Mouse (Mus musculus) midbrain, embryonic 13.5 days (tissue): ENCODE results near the gene Chrm5. TPM values are rescaled to one million over a fixed set of nuclear protein-coding genes. Genes with fewer than 3 reads are reported as not detected.
"Not testable (repeated sequence)": the region's sequence is repeated elsewhere in the genome, so short reads cannot be mapped to it uniquely, and the experiment has no call there.

Experiments used
- ATAC-seq: fragments of 200-750 bp; cut with Nextera tagmentation; 2 replicates; pipeline ENCODE4 v1.8.0; 2017; ENCODE audit warnings: mild to moderate bottlenecking, moderate TSS enrichment, moderate library complexity
- H3K27ac ChIP-seq: fragments of 300-500 bp; sonication (generic); 2 replicates; pipeline ENCODE4 v1.5.1; 2015; ENCODE audit warnings: inconsistent platforms, mild to moderate bottlenecking, moderate library complexity
- H3K27me3 ChIP-seq: fragments of 300-500 bp; sonication (generic); 2 replicates; pipeline ENCODE4 v1.6.1; 2015; ENCODE audit warnings: mild to moderate bottlenecking, inconsistent platforms
- H3K36me3 ChIP-seq: fragments of 300-500 bp; sonication (generic); 2 replicates; pipeline ENCODE4 v1.6.1; 2015; ENCODE audit warnings: mild to moderate bottlenecking, inconsistent platforms
- H3K4me1 ChIP-seq: fragments of 300-500 bp; sonication (generic); replicated peaks from 2 replicates; pipeline ENCODE4 v1.6.1; 2015; ENCODE audit warnings: inconsistent platforms
- H3K4me2 ChIP-seq: fragments of 300-500 bp; sonication (generic); replicated peaks from 2 replicates; pipeline ENCODE4 v1.6.1; 2015; ENCODE audit warnings: moderate library complexity, mild to moderate bottlenecking, inconsistent platforms
- H3K4me3 ChIP-seq: fragments of 300-500 bp; sonication (generic); replicated peaks from 2 replicates; pipeline ENCODE4 v1.5.1; 2015; ENCODE audit warnings: mild to moderate bottlenecking, inconsistent platforms
- H3K9ac ChIP-seq: fragments of 300-500 bp; sonication (generic); replicated peaks from 2 replicates; pipeline ENCODE4 v1.6.1; 2015; ENCODE audit warnings: mild to moderate bottlenecking, inconsistent platforms
- H3K9me3 ChIP-seq: fragments of 300-500 bp; sonication (generic); 2 replicates; pipeline ENCODE4 v1.6.1; 2016; ENCODE audit warnings: mild to moderate bottlenecking, inconsistent platforms
- WGBS: fragments of 180-500 bp; shearing (Covaris S2); methylation state at CpG from one replicate; pipeline ENCODE4 v1.1.7; 2015; 5-methylcytosine and 5-hydroxymethylcytosine counted together
- polyA plus RNA-seq: library from polyadenylated mRNA; unstranded; fragments of >200 nt; fragmentation: Nextera tagmentation; extraction: Ambion mirVana; gene quantifications from 2 replicates; pipeline ENCODE4 v1.2.1, GENCODE M21; 2015

Gene Chrm5
- polyA plus RNA-seq, 1 experiment from 2014 or later, result 0.26 TPM

GRCm38 (mm10) chr2:112474997-112475724 is 5.4 kb downstream of the Chrm5 start:
- ATAC-seq, result no peak
- Histone ChIP-seq H3K4me2 (no peak overlapping the region), H3K27me3 (no peaks in the 10 kb centered on the region), H3K36me3 (0 out of 2 replicates have a peak, but pooled peaks cover 5% of the 10 kb centered on the region), H3K4me3 (no peak overlapping the region), H3K9me3 (no peaks in the 10 kb centered on the region), H3K27ac (no peak overlapping the region), H3K4me1 (no peaks in the 10 kb centered on the region), H3K9ac (no peak overlapping the region)
- 78% methylated on average over 5 of the region's 5 CpGs for WGBS

- Histone ChIP-seq H3K9ac (no peak overlapping the region), H3K27me3 (no peaks in the 10 kb centered on the region), H3K36me3 (peaks cover 32% of the 10 kb centered on the region), H3K27ac (no peak overlapping the region), H3K4me1 (no peaks in the 10 kb centered on the region), H3K9me3 (no peaks in the 10 kb centered on the region), H3K4me2 (no peak overlapping the region), H3K4me3 (no peak overlapping the region)
- WGBS, result 92% methylated on average over 2 of the region's 2 CpGs
- ATAC-seq, result no peak
These were observed 8.5 kb downstream of the Chrm5 start for GRCm38 (mm10) chr2:112472076-112472475.

GRCm38 (mm10) chr2:112470961-112471381 is 9.6 kb downstream of the Chrm5 start:
- ATAC-seq, result peak; percentile 68
- H3K9me3 ChIP-seq, result no peaks in the 10 kb centered on the region
- H3K27ac ChIP-seq, result no peak overlapping the region
- H3K4me3 ChIP-seq, result no peak overlapping the region
- no peak overlapping the region for H3K4me2 ChIP-seq
- no peaks in the 10 kb centered on the region for H3K27me3 ChIP-seq
- WGBS, result 32% methylated on average over 5 of the region's 5 CpGs
- H3K36me3 ChIP-seq, result peaks cover 40% of the 10 kb centered on the region
- no peaks in the 10 kb centered on the region for H3K4me1 ChIP-seq
- H3K9ac ChIP-seq, result no peak overlapping the region

GRCm38 (mm10) chr2:112469542-112469941 is 11.0 kb downstream of the Chrm5 start:
- Histone ChIP-seq H3K27me3 (no peaks in the 10 kb centered on the region), H3K4me1 (no peaks in the 10 kb centered on the region), H3K36me3 (peaks cover 46% of the 10 kb centered on the region), H3K4me3 (no peak overlapping the region), H3K4me2 (no peak overlapping the region), H3K9ac (no peak overlapping the region), H3K27ac (no peak overlapping the region), H3K9me3 (no peaks in the 10 kb centered on the region)
- ATAC-seq, result no peak

GRCm38 (mm10) chr2:112460557-112460956 is 20.0 kb downstream of the Chrm5 start:
- no peak overlapping the region for H3K9ac ChIP-seq
- H3K27me3 ChIP-seq, result no peaks in the 10 kb centered on the region
- H3K36me3 ChIP-seq, result peaks cover 26% of the 10 kb centered on the region
- 97% methylated on average over 3 of the region's 3 CpGs for WGBS
- no peak for ATAC-seq
- no peak overlapping the region for H3K27ac ChIP-seq
- no peak overlapping the region for H3K4me3 ChIP-seq
- peaks cover 14% of the 10 kb centered on the region for H3K4me1 ChIP-seq
- H3K9me3 ChIP-seq, result no peaks in the 10 kb centered on the region
- no peak overlapping the region for H3K4me2 ChIP-seq

GRCm38 (mm10) chr2:112454862-112455564 is 25.6 kb downstream of the Chrm5 start, which contains the start of gene Emc7:
TSS of gene Emc7 (plus strand) at chr2:112454997.
- Histone ChIP-seq H3K4me1 (peaks cover 20% of the 10 kb centered on the region), H3K27me3 (no peaks in the 10 kb centered on the region), H3K27ac (peak within 1 kb of the TSS; percentile 84), H3K4me3 (peak within 1 kb of the TSS; percentile 92), H3K9me3 (no peaks in the 10 kb centered on the region), H3K4me2 (peak within 1 kb of the TSS; percentile 91), H3K36me3 (peaks cover 2% of the 10 kb centered on the region), H3K9ac (peak within 1 kb of the TSS; percentile 95)
- ATAC-seq, result peak; percentile 99
- under 1% methylated on average over 49 of the region's 49 CpGs for WGBS

- Histone ChIP-seq H3K27me3 (no peaks in the 10 kb centered on the region), H3K9me3 (no peaks in the 10 kb centered on the region), H3K4me3 (peak overlapping the region; percentile 92), H3K4me1 (peaks cover 20% of the 10 kb centered on the region), H3K27ac (peak overlapping the region; percentile 65; the same call in 1 of the 2 replicates), H3K36me3 (no peaks in the 10 kb centered on the region), H3K4me2 (peak overlapping the region; percentile 91), H3K9ac (peak overlapping the region; percentile 95)
- peak; percentile 78; the same call in 1 of the 2 replicates for ATAC-seq
- 32% methylated on average over 17 of the region's 17 CpGs for WGBS
These were observed 26.3 kb downstream of the Chrm5 start for GRCm38 (mm10) chr2:112454125-112454861.

- not testable (repeated sequence) for H3K9ac ChIP-seq, H3K27ac ChIP-seq, H3K4me3 ChIP-seq, H3K27me3 ChIP-seq, ATAC-seq, H3K36me3 ChIP-seq, H3K9me3 ChIP-seq, H3K4me2 ChIP-seq
- H3K4me1 ChIP-seq, result peaks cover 17% of the 10 kb centered on the region
These were observed 28.1 kb downstream of the Chrm5 start for GRCm38 (mm10) chr2:112452513-112452912.

- Histone ChIP-seq H3K27ac (no peak overlapping the region), H3K4me3 (no peak overlapping the region), H3K4me1 (peaks cover 4% of the 10 kb centered on the region; the same call in 1 of the 2 replicates), H3K9ac (no peak overlapping the region), H3K27me3 (no peaks in the 10 kb centered on the region), H3K4me2 (no peak overlapping the region), H3K9me3 (no peaks in the 10 kb centered on the region), H3K36me3 (no peaks in the 10 kb centered on the region)
- WGBS, result 34% methylated on average over 4 of the region's 4 CpGs
- no peak for ATAC-seq
These were observed 30.8 kb downstream of the Chrm5 start for GRCm38 (mm10) chr2:112449597-112450296.

- no peaks in the 10 kb centered on the region for H3K27me3 ChIP-seq
- H3K4me3 ChIP-seq, result no peak overlapping the region
- H3K36me3 ChIP-seq, result no peaks in the 10 kb centered on the region
- no peaks in the 10 kb centered on the region for H3K9me3 ChIP-seq
- H3K4me1 ChIP-seq, result no peaks in the 10 kb centered on the region
- H3K4me2 ChIP-seq, result no peak overlapping the region
- H3K27ac ChIP-seq, result no peak overlapping the region
- no peak overlapping the region for H3K9ac ChIP-seq
- no peak for ATAC-seq
These were observed 32.0 kb downstream of the Chrm5 start for GRCm38 (mm10) chr2:112448510-112449059.

GRCm38 (mm10) chr2:112448046-112448445 is 32.5 kb downstream of the Chrm5 start:
- not testable (repeated sequence) for H3K4me2 ChIP-seq, H3K36me3 ChIP-seq, ATAC-seq, H3K27ac ChIP-seq, H3K9me3 ChIP-seq, H3K4me3 ChIP-seq, H3K27me3 ChIP-seq, H3K9ac ChIP-seq, H3K4me1 ChIP-seq
- WGBS, result 79% methylated on average over 4 of the region's 4 CpGs
